Mouse (Mus musculus) bone marrow macrophage, adult 2 months (primary cell): ENCODE measurements around the gene Dnmbp.

ENCODE experiments used
- CTCF ChIP-seq: IDR thresholded peaks from 2 replicates; pipeline ENCODE4 v1.5.1; 2012; ENCODE audit warnings: low read depth, mild to moderate bottlenecking, low read length, moderate library complexity
- POLR2A ChIP-seq: IDR thresholded peaks from 2 replicates; pipeline ENCODE4 v1.6.1; 2012; ENCODE audit warnings: mild to moderate bottlenecking, low read depth, low read length, borderline replicate concordance

GRCm38 (mm10) chr19:43968436-43969026 is 28.5 kb upstream of the Dnmbp start:
- TF ChIP-seq POLR2A: no peak
- no peak for TF ChIP-seq CTCF
